Mouse (Mus musculus): ENCODE measurements around the gene Phc3.

- TF ChIP-seq CTCF (IDR thresholded peaks at IDR 0.05 in 2 of 3, conservative IDR thresholded peaks at IDR 0.05 in 1 of 3; ENCODE audit: control insufficient read depth in 1 of 3, insufficient read depth in 1 of 3, low read depth in 2 of 3, low read length in 3 of 3, poor library complexity in 1 of 3, severe bottlenecking in 1 of 3) (no peak), MAFK (IDR thresholded peaks at IDR 0.05; ENCODE audit: borderline replicate concordance, low read depth, low read length) (no peak), POLR2A (IDR thresholded peaks at IDR 0.05; ENCODE audit: control insufficient read depth in 1 of 2, insufficient read depth in 1 of 2, low read depth in 1 of 2, low read length in 2 of 2, poor library complexity in 1 of 2) (no peak), BHLHE40 (IDR thresholded peaks at IDR 0.05; ENCODE audit: borderline replicate concordance, low read depth, low read length) (no peak), CHD1 (IDR thresholded peaks at IDR 0.05; ENCODE audit: low read depth, low read length) (no peak), GATA1 (IDR thresholded peaks at IDR 0.05; ENCODE audit: low read depth, low read length) (no peak), TAL1 (IDR thresholded peaks at IDR 0.05; ENCODE audit: low read length) (no peak)
Observed at GRCm38 (mm10) chr3:30956327-30956726, 12.9 kb downstream of the Phc3 start.
